Comparison of ENCODE assay signal across 8 mouse cellular contexts in genomic region chr17:27555512-27556172, GRCm38 (mm10). TPM values are rescaled to one million over a fixed set of nuclear protein-coding genes. Genes with fewer than 3 reads are reported as not detected.
DNase-seq lines count a peak whose midpoint lies in the region; ATAC-seq and TF ChIP-seq lines count a peak whose summit lies in the region.

No protein-coding gene starts in this region.

- peak; percentile 20; the same call in 1 of the 2 replicates for TF ChIP-seq POLR2A in limb, embryonic 14.5 days (IDR thresholded peaks at IDR 0.05; ENCODE audit: borderline replicate concordance, extremely low read depth, insufficient read depth, insufficient read length)

- no peaks in the 10 kb centered on the region for H3K27me3 ChIP-seq in forebrain, embryonic 10.5 days (ENCODE audit: poor library complexity, severe bottlenecking)
- H3K27me3 ChIP-seq in hindbrain, embryonic 11.5 days (ENCODE audit: control insufficient read depth, insufficient read depth, low read length): no peaks in the 10 kb centered on the region
- no peaks in the 10 kb centered on the region for H3K27me3 ChIP-seq in limb, embryonic 14.5 days (ENCODE audit: control insufficient read depth, insufficient read depth, low read length)
- peaks cover 6% of the 10 kb centered on the region; the same call in 1 of the 2 replicates for H3K27me3 ChIP-seq in midbrain, embryonic 14.5 days (ENCODE audit: control insufficient read depth, insufficient read depth, low read length)
- no peaks in the 10 kb centered on the region for H3K27me3 ChIP-seq in stomach, postnatal 0 days (ENCODE audit: control insufficient read depth, insufficient read depth, low read length)

- no peaks in the 10 kb centered on the region for H3K9me3 ChIP-seq in forebrain, embryonic 10.5 days
- no peaks in the 10 kb centered on the region for H3K9me3 ChIP-seq in hindbrain, embryonic 11.5 days (ENCODE audit: control insufficient read depth, low read length)
- H3K9me3 ChIP-seq in limb, embryonic 14.5 days (ENCODE audit: control insufficient read depth, low read length): no peaks in the 10 kb centered on the region
- no peaks in the 10 kb centered on the region for H3K9me3 ChIP-seq in midbrain, embryonic 14.5 days (ENCODE audit: control insufficient read depth, low read length)
- no peaks in the 10 kb centered on the region for H3K9me3 ChIP-seq in stomach, postnatal 0 days (ENCODE audit: control insufficient read depth, low read length)

- DNase-seq in adrenal gland, postnatal 10 days: peak; percentile 83
- DNase-seq in forebrain, embryonic 10.5 days (ENCODE audit: extremely low spot score, low spot score): peak; percentile 87
- peak; percentile 88 for DNase-seq in hindbrain, embryonic 11.5 days (ENCODE audit: low spot score)
- peak; percentile 88 for DNase-seq in limb, embryonic 14.5 days (ENCODE audit: low spot score)
- peak; percentile 65 for DNase-seq in midbrain, embryonic 14.5 days
- DNase-seq in stomach, postnatal 0 days (ENCODE audit: low spot score): peak; percentile 92
- no peak for DNase-seq in layer of hippocampus, adult 18-20 months (ENCODE audit: low spot score in 2 of 2)

- peak; percentile 26 for TF ChIP-seq EP300 in stomach, postnatal 0 days (optimal IDR thresholded peaks at IDR 0.05)

- WGBS in forebrain, embryonic 10.5 days: under 1% methylated on average over 55 of the region's 55 CpGs
- under 1% methylated on average over 51 of the region's 55 CpGs for WGBS in hindbrain, embryonic 11.5 days
- 2% methylated on average over 47 of the region's 55 CpGs for WGBS in limb, embryonic 14.5 days
- WGBS in midbrain, embryonic 14.5 days: under 1% methylated on average over 55 of the region's 55 CpGs
- WGBS in stomach, postnatal 0 days: under 1% methylated on average over 44 of the region's 55 CpGs

- H3K4me3 ChIP-seq in forebrain, embryonic 10.5 days: peak overlapping the region; percentile 98
- peak overlapping the region; percentile 85 for H3K4me3 ChIP-seq in hindbrain, embryonic 11.5 days (ENCODE audit: low read depth, low read length)
- H3K4me3 ChIP-seq in limb, embryonic 14.5 days (replicated peaks; ENCODE audit: low read length): peak overlapping the region; percentile 81
- H3K4me3 ChIP-seq in midbrain, embryonic 14.5 days (replicated peaks; ENCODE audit: low read depth, low read length): peak overlapping the region; percentile 71
- peak overlapping the region; percentile 65 for H3K4me3 ChIP-seq in stomach, postnatal 0 days (ENCODE audit: low read depth, low read length)

- no peak for TF ChIP-seq CTCF in stomach, postnatal 0 days (IDR thresholded peaks at IDR 0.05; ENCODE audit: low read depth)

- peaks cover 11% of the 10 kb centered on the region for H3K36me3 ChIP-seq in forebrain, embryonic 10.5 days (replicated peaks)
- H3K36me3 ChIP-seq in hindbrain, embryonic 11.5 days (ENCODE audit: control insufficient read depth, insufficient read depth, low read length): no peaks in the 10 kb centered on the region
- H3K36me3 ChIP-seq in limb, embryonic 14.5 days (ENCODE audit: control insufficient read depth, insufficient read depth, low read length): peaks cover 4% of the 10 kb centered on the region; the same call in 1 of the 2 replicates
- no peaks in the 10 kb centered on the region for H3K36me3 ChIP-seq in midbrain, embryonic 14.5 days (ENCODE audit: control insufficient read depth, insufficient read depth, low read length)
- H3K36me3 ChIP-seq in stomach, postnatal 0 days (ENCODE audit: control insufficient read depth, insufficient read depth, low read length): no peaks in the 10 kb centered on the region

- peaks cover 80% of the 10 kb centered on the region for H3K4me1 ChIP-seq in forebrain, embryonic 10.5 days
- H3K4me1 ChIP-seq in hindbrain, embryonic 11.5 days (replicated peaks; ENCODE audit: control insufficient read depth, insufficient read depth, low read length): peaks cover 17% of the 10 kb centered on the region
- peaks cover 22% of the 10 kb centered on the region for H3K4me1 ChIP-seq in limb, embryonic 14.5 days (ENCODE audit: control insufficient read depth, insufficient read depth, low read length)
- H3K4me1 ChIP-seq in midbrain, embryonic 14.5 days (ENCODE audit: control insufficient read depth, insufficient read depth, low read length): peaks cover 30% of the 10 kb centered on the region
- H3K4me1 ChIP-seq in stomach, postnatal 0 days (replicated peaks; ENCODE audit: control insufficient read depth, insufficient read depth): peaks cover 4% of the 10 kb centered on the region; the same call in 1 of the 2 replicates

- peak; percentile 34 for ATAC-seq in CD4-positive, CD25-positive, alpha-beta regulatory T cell, adult 4 months
- ATAC-seq in hindbrain, embryonic 11.5 days (ENCODE audit: low FRiP score): peak; percentile 49
- peak; percentile 64 for ATAC-seq in limb, embryonic 14.5 days (ENCODE audit: low FRiP score, low read depth)
- peak; percentile 18; the same call in 1 of the 2 replicates for ATAC-seq in midbrain, embryonic 14.5 days (ENCODE audit: low FRiP score, low TSS enrichment)
- peak; percentile 73 for ATAC-seq in stomach, postnatal 0 days (ENCODE audit: low FRiP score, low TSS enrichment)

- H3K27ac ChIP-seq in forebrain, embryonic 10.5 days: peak overlapping the region; percentile 99
- peak overlapping the region; percentile 97 for H3K27ac ChIP-seq in hindbrain, embryonic 11.5 days (ENCODE audit: low read depth, low read length)
- peak overlapping the region; percentile 97 for H3K27ac ChIP-seq in limb, embryonic 14.5 days (replicated peaks; ENCODE audit: low read depth, low read length)
- H3K27ac ChIP-seq in midbrain, embryonic 14.5 days (replicated peaks; ENCODE audit: low read depth, low read length): peak overlapping the region; percentile 93
- H3K27ac ChIP-seq in stomach, postnatal 0 days (replicated peaks): peak overlapping the region; percentile 92

- H3K9ac ChIP-seq in hindbrain, embryonic 11.5 days (ENCODE audit: low read depth, low read length): peak overlapping the region; percentile 93
- peak overlapping the region; percentile 87 for H3K9ac ChIP-seq in limb, embryonic 14.5 days (ENCODE audit: low read depth, low read length, severe bottlenecking)
- no peak overlapping the region for H3K9ac ChIP-seq in midbrain, embryonic 14.5 days (replicated peaks; ENCODE audit: low read length)
- peak overlapping the region; percentile 79 for H3K9ac ChIP-seq in stomach, postnatal 0 days (ENCODE audit: low read length)

- peak overlapping the region; percentile 92 for H3K4me2 ChIP-seq in hindbrain, embryonic 11.5 days (replicated peaks; ENCODE audit: low read depth, low read length)
- peak overlapping the region; percentile 82 for H3K4me2 ChIP-seq in limb, embryonic 14.5 days (replicated peaks; ENCODE audit: low read depth, low read length, severe bottlenecking)
- peak overlapping the region; percentile 82 for H3K4me2 ChIP-seq in midbrain, embryonic 14.5 days (ENCODE audit: low read length)
- H3K4me2 ChIP-seq in stomach, postnatal 0 days (replicated peaks; ENCODE audit: low read depth): peak overlapping the region; percentile 94

RNA-seq across cellular contexts. Expression of gene Hmga1, which starts 0.7 kb away (rescaled TPM):
- polyA plus RNA-seq in CD4-positive, CD25-positive, alpha-beta regulatory T cell, adult 4 months (2017; shearing (Covaris generic)): 10 to 100 TPM; 82.7 to 84.0 TPM
- total RNA-seq in adrenal gland, postnatal 10 days (2021): 10 to 100 TPM; 27.0 to 29.5 TPM
- 821 and 911 TPM in 2 replicates for polyA plus RNA-seq in forebrain, embryonic 10.5 days (2016; fragmentation: Nextera tagmentation; extraction: Ambion mirVana)
- 305 and 319 TPM in 2 replicates for polyA plus RNA-seq in hindbrain, embryonic 11.5 days (2014; fragmentation: Nextera tagmentation; extraction: Ambion mirVana)
- polyA plus RNA-seq in limb, embryonic 14.5 days (2012; rRNA removed): 196 and 250 TPM in 2 replicates
- polyA plus RNA-seq in limb, embryonic 14.5 days (2014; fragmentation: Nextera tagmentation; extraction: Ambion mirVana): 227 and 235 TPM in 2 replicates
- polyA plus RNA-seq in midbrain, embryonic 14.5 days (2014; fragmentation: Nextera tagmentation; extraction: Ambion mirVana): 134 and 143 TPM in 2 replicates
- polyA plus RNA-seq in stomach, postnatal 0 days (2015; fragmentation: Nextera tagmentation; extraction: Ambion mirVana): 71.1 and 78.4 TPM in 2 replicates
- 10 to 100 TPM; 42.1 to 44.6 TPM for total RNA-seq in layer of hippocampus, adult 18-20 months (2021)

RNA-seq across cellular contexts. Expression of gene AI413582, which starts 9.9 kb away (rescaled TPM):
- polyA plus RNA-seq in CD4-positive, CD25-positive, alpha-beta regulatory T cell, adult 4 months (2017; shearing (Covaris generic)): 100 to 1,000 TPM; 106 to 112 TPM
- total RNA-seq in adrenal gland, postnatal 10 days (2021): 10 to 100 TPM; 10.8 to 15.5 TPM
- 12.5 and 12.7 TPM in 2 replicates for polyA plus RNA-seq in forebrain, embryonic 10.5 days (2016; fragmentation: Nextera tagmentation; extraction: Ambion mirVana)
- 17.1 and 19.0 TPM in 2 replicates for polyA plus RNA-seq in hindbrain, embryonic 11.5 days (2014; fragmentation: Nextera tagmentation; extraction: Ambion mirVana)
- polyA plus RNA-seq in limb, embryonic 14.5 days (2012; rRNA removed): 24.1 and 28.0 TPM in 2 replicates
- 31.4 and 31.9 TPM in 2 replicates for polyA plus RNA-seq in limb, embryonic 14.5 days (2014; fragmentation: Nextera tagmentation; extraction: Ambion mirVana)
- 51.9 and 74.5 TPM in 2 replicates for polyA plus RNA-seq in midbrain, embryonic 14.5 days (2014; fragmentation: Nextera tagmentation; extraction: Ambion mirVana)
- polyA plus RNA-seq in stomach, postnatal 0 days (2015; fragmentation: Nextera tagmentation; extraction: Ambion mirVana): 37.1 and 37.7 TPM in 2 replicates
- total RNA-seq in layer of hippocampus, adult 18-20 months (2021): 10 to 100 TPM; 66.6 to 67.1 TPM

RNA-seq across cellular contexts. Expression of gene Grm4, which starts 34.4 kb away (rescaled TPM):
- not detected for polyA plus RNA-seq in CD4-positive, CD25-positive, alpha-beta regulatory T cell, adult 4 months (2017; shearing (Covaris generic))
- total RNA-seq in adrenal gland, postnatal 10 days (2021): 1 to 10 TPM; 1.9 to 3.5 TPM
- polyA plus RNA-seq in forebrain, embryonic 10.5 days (2016; fragmentation: Nextera tagmentation; extraction: Ambion mirVana): 0.61 and 0.73 TPM in 2 replicates
- polyA plus RNA-seq in hindbrain, embryonic 11.5 days (2014; fragmentation: Nextera tagmentation; extraction: Ambion mirVana): 2.5 and 3.6 TPM in 2 replicates
- 1.6 and 2.2 TPM in 2 replicates for polyA plus RNA-seq in limb, embryonic 14.5 days (2012; rRNA removed)
- 0.75 and 1.0 TPM in 2 replicates for polyA plus RNA-seq in limb, embryonic 14.5 days (2014; fragmentation: Nextera tagmentation; extraction: Ambion mirVana)
- polyA plus RNA-seq in midbrain, embryonic 14.5 days (2014; fragmentation: Nextera tagmentation; extraction: Ambion mirVana): 9.8 and 10.1 TPM in 2 replicates
- polyA plus RNA-seq in stomach, postnatal 0 days (2015; fragmentation: Nextera tagmentation; extraction: Ambion mirVana): 0.16 TPM in 2 replicates
- total RNA-seq in layer of hippocampus, adult 18-20 months (2021): 10 to 100 TPM in 1 of 2 experiments, 1 to 10 TPM in 1; 9.2 to 12.8 TPM

Comparison
In these comparisons a context has a peak if more than half of its experiments do, and no peak if none do; other contexts are left out.
1. ATAC-seq: peak in every context shown above with its lines; median percentile 73 in stomach, postnatal 0 days; 64 in limb, embryonic 14.5 days; 49 in hindbrain, embryonic 11.5 days; 34 in CD4-positive, CD25-positive, alpha-beta regulatory T cell, adult 4 months; 18 in midbrain, embryonic 14.5 days.
2. DNase-seq: peak in adrenal gland, postnatal 10 days (single experiment), forebrain, embryonic 10.5 days (single experiment), hindbrain, embryonic 11.5 days (single experiment), limb, embryonic 14.5 days (single experiment), midbrain, embryonic 14.5 days (single experiment) and stomach, postnatal 0 days (single experiment); none in layer of hippocampus, adult 18-20 months (0 of 2).
3. Peak in every context shown above with its lines, with median percentiles within 50 percentile points of each other: H3K27ac ChIP-seq, H3K4me3 ChIP-seq and H3K4me2 ChIP-seq.